Mouse (Mus musculus): ENCODE measurements at regions not wholly inside any gene's neighbourhood (a gene's known extent, or its start where the extent isn't known, plus 50 kb on each side); places are given as distances from the start of the nearest gene placed in this dataset.

GRCm38 (mm10) chr12:16391630-16392269, 219.0 kb downstream of the Lpin1 start:
- TF ChIP-seq CTCF (IDR thresholded peaks at IDR 0.05; ENCODE audit: extremely low read depth, insufficient read length, insufficient replicate concordance, low read depth, low read length) (no peak), POLR2A (IDR thresholded peaks at IDR 0.05; ENCODE audit: low read depth, low read length) (no peak)

All from small intestine, adult 2 months (tissue).